8 mouse cellular contexts compared by ENCODE assay signal in genomic region chr6:124917518-124918330, GRCm38 (mm10). TPM values are rescaled to one million over a fixed set of nuclear protein-coding genes. Genes with fewer than 3 reads are reported as not detected.
DNase-seq lines count a peak whose midpoint lies in the region; ATAC-seq and TF ChIP-seq lines count a peak whose summit lies in the region.

No protein-coding gene starts in this region.

- ATAC-seq in inflammation-experienced regulatory T-cells, adult 6 months = peak; percentile 44
- ATAC-seq in megakaryocyte progenitor cell, adult 5-6 weeks (replicated peaks; ENCODE audit: poor library complexity) = peak; percentile 13; the same call in 1 of the 2 replicates
- ATAC-seq in monocyte, adult 5-6 weeks (replicated peaks; ENCODE audit: insufficient number of reproducible peaks, low FRiP score, low TSS enrichment, poor library complexity, severe bottlenecking) = no peak

- peak; percentile 83 for DNase-seq in adipocyte (ENCODE audit: low spot score)
- peak; percentile 88 for DNase-seq in gastrocnemius, postnatal 10 days
- DNase-seq in left cerebral cortex, postnatal 14 days (ENCODE audit: low spot score in 2 of 2) = peak; percentile 90 to 93
- DNase-seq in right cerebral cortex, postnatal 4 days = peak; percentile 94

- H3K4me3 ChIP-seq in cortical plate, adult 2 months (ENCODE audit: insufficient read depth, low read length) = peak overlapping the region; percentile 55

- intact Hi-C loops in left cerebral cortex, postnatal 14 days (cut with DNase I) = loop anchor here (1.0 to 2.0 kb wide), 2 partner anchors 13 to 61 kb away; partner anchors contain the start of gene P3h3

- peak overlapping the region; percentile 95 for H3K27ac ChIP-seq in cortical plate, adult 2 months (ENCODE audit: insufficient read depth, low read length)

- peak; percentile 67 for TF ChIP-seq POLR2A in cortical plate, adult 2 months (IDR thresholded peaks at IDR 0.05; ENCODE audit: extremely low read depth, insufficient read depth, low read length)

- peaks cover 4% of the 10 kb centered on the region for H3K4me1 ChIP-seq in cortical plate, adult 2 months (ENCODE audit: control insufficient read depth, insufficient read depth, low read length)

- TF ChIP-seq CTCF in cortical plate, adult 2 months (IDR thresholded peaks at IDR 0.05; ENCODE audit: extremely low read depth, insufficient read depth, low read length) = no peak

RNA-seq across cellular contexts. Expression of gene Ptms, which starts 2.2 kb away (rescaled TPM):
- 1,375 and 1,380 TPM in 2 replicates for polyA plus RNA-seq in cortical plate, adult 2 months (2012; rRNA removed)
- total RNA-seq in gastrocnemius, postnatal 10 days (2021) = 100 to 1,000 TPM; 273 to 298 TPM
- polyA plus RNA-seq in inflammation-experienced regulatory T-cells, adult 6 months (2017; shearing (Covaris generic)) = 10 to 100 TPM in 2 of 3 experiments, 1 to 10 TPM in 1; 9.5 to 15.5 (median 12.1) TPM
- 1,000 to 10,000 TPM; 1,161 to 1,212 TPM for total RNA-seq in left cerebral cortex, postnatal 14 days (2021)
- 15.9 and 18.8 TPM in 2 replicates for total RNA-seq in megakaryocyte progenitor cell, adult 5-6 weeks (2015)
- total RNA-seq in megakaryocyte progenitor cell, adult 5-6 weeks (2017) = 14.0 and 26.1 TPM in 2 replicates
- 89.3 to 145 TPM (median 115 TPM) in 3 replicates for total RNA-seq in monocyte, adult 5-6 weeks (2017)

RNA-seq across cellular contexts. Expression of gene Lag3, which starts 6.2 kb away (rescaled TPM):
- 5.1 and 6.5 TPM in 2 replicates for polyA plus RNA-seq in cortical plate, adult 2 months (2012; rRNA removed)
- under 1 TPM; 0.56 to 0.68 TPM for total RNA-seq in gastrocnemius, postnatal 10 days (2021)
- polyA plus RNA-seq in inflammation-experienced regulatory T-cells, adult 6 months (2017; shearing (Covaris generic)) = 10 to 100 TPM; 30.8 to 40.1 (median 38.3) TPM
- total RNA-seq in left cerebral cortex, postnatal 14 days (2021) = 1 to 10 TPM; 2.1 to 3.0 TPM
- total RNA-seq in megakaryocyte progenitor cell, adult 5-6 weeks (2015) = 0.81 and 1.3 TPM in 2 replicates
- total RNA-seq in megakaryocyte progenitor cell, adult 5-6 weeks (2017) = 0.08 and 1.0 TPM in 2 replicates
- total RNA-seq in monocyte, adult 5-6 weeks (2017) = 0.68 TPM in 1 of 3 replicates, not detected in the others

RNA-seq across cellular contexts. Expression of gene Mlf2, which starts 13.5 kb away (rescaled TPM):
- polyA plus RNA-seq in cortical plate, adult 2 months (2012; rRNA removed) = 732 and 737 TPM in 2 replicates
- total RNA-seq in gastrocnemius, postnatal 10 days (2021) = 100 to 1,000 TPM; 252 to 255 TPM
- polyA plus RNA-seq in inflammation-experienced regulatory T-cells, adult 6 months (2017; shearing (Covaris generic)) = 10 to 100 TPM; 35.6 to 70.5 (median 42.2) TPM
- 100 to 1,000 TPM; 670 to 685 TPM for total RNA-seq in left cerebral cortex, postnatal 14 days (2021)
- 71.3 and 82.7 TPM in 2 replicates for total RNA-seq in megakaryocyte progenitor cell, adult 5-6 weeks (2015)
- total RNA-seq in megakaryocyte progenitor cell, adult 5-6 weeks (2017) = 57.0 and 58.8 TPM in 2 replicates
- 46.8 to 65.2 TPM (median 56.4 TPM) in 3 replicates for total RNA-seq in monocyte, adult 5-6 weeks (2017)

RNA-seq across cellular contexts. Expression of gene Cd4, which starts 29.7 kb away (rescaled TPM):
- 1.1 and 4.7 TPM in 2 replicates for polyA plus RNA-seq in cortical plate, adult 2 months (2012; rRNA removed)
- 1 to 10 TPM in 1 of 2 experiments, under 1 TPM in 1; 0.61 to 2.1 TPM for total RNA-seq in gastrocnemius, postnatal 10 days (2021)
- polyA plus RNA-seq in inflammation-experienced regulatory T-cells, adult 6 months (2017; shearing (Covaris generic)) = 100 to 1,000 TPM; 319 to 446 (median 407) TPM
- 1 to 10 TPM; 1.1 to 1.5 TPM for total RNA-seq in left cerebral cortex, postnatal 14 days (2021)
- total RNA-seq in megakaryocyte progenitor cell, adult 5-6 weeks (2015) = 0.42 and 1.0 TPM in 2 replicates
- total RNA-seq in megakaryocyte progenitor cell, adult 5-6 weeks (2017) = 0.08 and 1.0 TPM in 2 replicates
- total RNA-seq in monocyte, adult 5-6 weeks (2017) = 3.1 to 5.2 TPM (median 4.0 TPM) in 3 replicates

RNA-seq across cellular contexts. Expression of gene Cops7a, which starts 47.6 kb away (rescaled TPM):
- polyA plus RNA-seq in cortical plate, adult 2 months (2012; rRNA removed) = 279 and 280 TPM in 2 replicates
- 100 to 1,000 TPM in 1 of 2 experiments, 10 to 100 TPM in 1; 99.9 to 105 TPM for total RNA-seq in gastrocnemius, postnatal 10 days (2021)
- polyA plus RNA-seq in inflammation-experienced regulatory T-cells, adult 6 months (2017; shearing (Covaris generic)) = 10 to 100 TPM; 36.7 to 65.7 (median 62.6) TPM
- 100 to 1,000 TPM; 140 to 142 TPM for total RNA-seq in left cerebral cortex, postnatal 14 days (2021)
- 86.3 and 90.2 TPM in 2 replicates for total RNA-seq in megakaryocyte progenitor cell, adult 5-6 weeks (2015)
- total RNA-seq in megakaryocyte progenitor cell, adult 5-6 weeks (2017) = 56.1 and 61.8 TPM in 2 replicates
- total RNA-seq in monocyte, adult 5-6 weeks (2017) = 7.6 to 25.6 TPM (median 21.5 TPM) in 3 replicates
